Mouse (Mus musculus) kidney, postnatal 14 days (tissue): Measurements from ENCODE around the gene Kbtbd8.

Experiments used
- DNase-seq: peaks from one replicate; pipeline ENCODE4 v3.0.0; 2022; ENCODE audit warnings: mixed read lengths

Gene Kbtbd8

GRCm38 (mm10) chr6:95116946-95117345 lies at the start of gene Kbtbd8:
Kbtbd8 (plus strand) TSS chr6:95117240.
- DNase-seq: no peak

GRCm38 (mm10) chr6:95069753-95070152 lies 47.3 kb upstream of the Kbtbd8 start:
- no peak for DNase-seq

GRCm38 (mm10) chr6:95085276-95085675 lies 31.8 kb upstream of the Kbtbd8 start:
- no peak for DNase-seq

GRCm38 (mm10) chr6:95087154-95087846 lies 29.7 kb upstream of the Kbtbd8 start:
- no peak for DNase-seq

GRCm38 (mm10) chr6:95088075-95088474 lies 29.0 kb upstream of the Kbtbd8 start:
- no peak for DNase-seq

GRCm38 (mm10) chr6:95094695-95095094 lies 22.3 kb upstream of the Kbtbd8 start:
- no peak for DNase-seq

GRCm38 (mm10) chr6:95098366-95099109 lies 18.5 kb upstream of the Kbtbd8 start:
- peak; percentile 85 for DNase-seq

- no peak for DNase-seq
These were observed 13.3 kb upstream of the Kbtbd8 start for GRCm38 (mm10) chr6:95103706-95104105.

GRCm38 (mm10) chr6:95108437-95108836 lies 8.6 kb upstream of the Kbtbd8 start:
- no peak for DNase-seq

- DNase-seq: no peak
These were observed 7.2 kb upstream of the Kbtbd8 start for GRCm38 (mm10) chr6:95109691-95110450.

GRCm38 (mm10) chr6:95112015-95112414 lies 5.0 kb upstream of the Kbtbd8 start:
- DNase-seq: no peak

GRCm38 (mm10) chr6:95116513-95116912 lies 527 bp upstream of the Kbtbd8 start:
- DNase-seq: no peak

- peak; percentile 96 for DNase-seq
These were observed 838 bp downstream of the Kbtbd8 start for GRCm38 (mm10) chr6:95117614-95118541.

GRCm38 (mm10) chr6:95119389-95119788 lies 2.3 kb downstream of the Kbtbd8 start:
- no peak for DNase-seq

- DNase-seq: no peak
These were observed 33.0 kb downstream of the Kbtbd8 start for GRCm38 (mm10) chr6:95149931-95150534.

GRCm38 (mm10) chr6:95150885-95151284 lies 33.8 kb downstream of the Kbtbd8 start:
- DNase-seq: no peak

- no peak for DNase-seq
These were observed 34.5 kb downstream of the Kbtbd8 start for GRCm38 (mm10) chr6:95151563-95151962.

- DNase-seq: no peak
These were observed 46.9 kb downstream of the Kbtbd8 start for GRCm38 (mm10) chr6:95163965-95164364.

- DNase-seq: no peak
These were observed 48.6 kb downstream of the Kbtbd8 start for GRCm38 (mm10) chr6:95165630-95166029.

GRCm38 (mm10) chr6:95167668-95168227 lies 50.7 kb downstream of the Kbtbd8 start:
- no peak for DNase-seq

- no peak for DNase-seq
These were observed 52.4 kb downstream of the Kbtbd8 start for GRCm38 (mm10) chr6:95169411-95169810.
